Mouse (Mus musculus) olfactory bulb, adult 2 months (tissue): ENCODE data around the gene Rbm47.
"Not testable (repeated sequence)": the region's sequence is repeated elsewhere in the genome, so short reads cannot be mapped to it uniquely, and the experiment has no call there.

ENCODE experiments used
- CTCF ChIP-seq: fragments of 200-500 bp; IDR thresholded peaks from 2 replicates; pipeline ENCODE4 v1.5.1; 2012; ENCODE audit warnings: low read depth, mild to moderate bottlenecking, low read length, moderate library complexity; ENCODE audit not compliant: insufficient read depth
- POLR2A ChIP-seq: fragments of 200-500 bp; IDR thresholded peaks from 2 replicates; pipeline ENCODE4 v1.6.1; 2012; ENCODE audit warnings: mild to moderate bottlenecking, low read depth, low read length, moderate library complexity; ENCODE audit not compliant: insufficient read depth

DNA sequence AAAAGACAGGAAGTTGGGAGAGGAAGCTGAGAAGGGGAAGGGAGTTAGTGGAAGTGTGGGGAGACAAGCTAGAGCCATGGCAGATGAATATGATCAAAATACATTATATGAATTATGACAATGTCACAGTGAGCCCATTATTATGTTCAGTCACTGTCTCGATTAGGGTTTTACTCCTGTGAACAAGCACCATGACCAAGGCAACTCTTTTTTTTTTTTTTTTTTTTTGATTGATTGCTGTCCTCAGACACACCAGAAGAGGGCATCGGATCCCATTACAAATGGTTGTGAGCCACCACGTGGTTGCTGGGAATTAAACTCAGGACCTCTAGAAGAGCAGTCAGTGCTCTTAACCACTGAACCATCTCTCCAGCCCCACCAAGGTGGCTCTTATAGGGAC, 185.9 kb downstream of the Rbm47 start:
- not testable (repeated sequence) for TF ChIP-seq CTCF, POLR2A
